Mouse (Mus musculus) forebrain, embryonic 11.5 days (tissue): ENCODE measurements around the gene Sdad1. TPM values are rescaled to one million over a fixed set of nuclear protein-coding genes. Genes with fewer than 3 reads are reported as not detected.

Experiments used
- ATAC-seq: fragments of 200-750 bp; cut with Nextera tagmentation; replicated peaks from 2 replicates; pipeline ENCODE4 v1.8.0; 2017; ENCODE audit warnings: moderate TSS enrichment; ENCODE audit not compliant: low FRiP score
- DNase-seq: peaks from one replicate; pipeline ENCODE4 v3.0.0-alpha.2; 2017; ENCODE audit warnings: low spot score
- H3K27ac ChIP-seq: fragments of 300-500 bp; sonication (generic); 2 replicates; pipeline ENCODE4 v1.5.1; 2014; ENCODE audit warnings: low read depth, low read length
- H3K27me3 ChIP-seq: fragments of 300-500 bp; sonication (generic); 2 replicates; pipeline ENCODE4 v1.6.1; 2014; ENCODE audit warnings: mild to moderate bottlenecking, low read length, mixed read lengths; ENCODE audit not compliant: control insufficient read depth, insufficient read depth
- H3K36me3 ChIP-seq: fragments of 300-500 bp; sonication (generic); 2 replicates; pipeline ENCODE4 v1.6.1; 2014; ENCODE audit warnings: mild to moderate bottlenecking, low read length, moderate library complexity, mixed read lengths; ENCODE audit not compliant: control insufficient read depth, insufficient read depth
- H3K4me1 ChIP-seq: fragments of 300-500 bp; sonication (generic); replicated peaks from 2 replicates; pipeline ENCODE4 v1.6.1; 2014; ENCODE audit warnings: low read length, mixed read lengths; ENCODE audit not compliant: control insufficient read depth, insufficient read depth
- H3K4me2 ChIP-seq: fragments of 300-500 bp; sonication (generic); 2 replicates; pipeline ENCODE4 v1.6.1; 2014; ENCODE audit warnings: low read depth, mild to moderate bottlenecking, low read length, moderate library complexity, mixed read lengths; ENCODE audit not compliant: severe bottlenecking
- H3K4me3 ChIP-seq: fragments of 300-500 bp; sonication (generic); 2 replicates; pipeline ENCODE4 v1.5.1; 2014; ENCODE audit warnings: low read depth, low read length
- H3K9ac ChIP-seq: fragments of 300-500 bp; sonication (generic); 2 replicates; pipeline ENCODE4 v1.6.1; 2014; ENCODE audit warnings: low read length
- H3K9me3 ChIP-seq: fragments of 300-500 bp; sonication (generic); 2 replicates; pipeline ENCODE4 v1.6.1; 2016; ENCODE audit warnings: low read length, mixed read lengths; ENCODE audit not compliant: control insufficient read depth
- WGBS: fragments of 180-500 bp; shearing (Covaris S2); extraction: QIAGEN DNeasy Blood & Tissue Kit; methylation state at CpG from one replicate; pipeline ENCODE4 v1.1.7; 2014; 5-methylcytosine and 5-hydroxymethylcytosine counted together
- polyA plus RNA-seq: library from polyadenylated mRNA; unstranded; fragments of >200 nt; fragmentation: Nextera tagmentation; extraction: Ambion mirVana; gene quantifications from 2 replicates; pipeline ENCODE4 v1.2.1, GENCODE M21; 2014

The Sdad1 gene
- polyA plus RNA-seq, 1 experiment from 2014 or later = 36.8 TPM

DNA sequence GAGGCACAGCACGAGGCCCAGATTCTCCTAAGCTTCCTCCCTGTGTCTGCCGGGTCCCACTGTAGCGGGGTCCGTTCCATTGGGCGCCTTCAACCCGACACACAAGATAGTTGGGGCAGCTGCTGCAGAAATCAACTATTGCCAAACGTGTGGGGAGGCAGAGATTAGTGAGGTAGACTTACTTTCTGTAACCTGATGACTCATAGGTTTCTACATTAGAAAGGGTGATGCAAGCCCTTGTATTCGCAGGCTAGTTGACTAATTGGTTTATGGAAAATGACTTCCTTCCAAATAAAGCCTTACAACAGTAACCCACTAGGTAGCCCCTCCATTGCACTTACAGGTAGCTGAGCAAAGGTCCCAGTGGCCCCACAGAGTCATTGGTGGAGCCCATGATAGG lies 47.6 kb downstream of the Sdad1 start:
- no peaks in the 10 kb centered on the region for H3K36me3 ChIP-seq
- H3K4me1 ChIP-seq = peaks cover 4% of the 10 kb centered on the region; the same call in 1 of the 2 replicates
- no peaks in the 10 kb centered on the region for H3K9me3 ChIP-seq
- no peak overlapping the region for H3K4me2 ChIP-seq
- H3K27ac ChIP-seq = no peak overlapping the region
- no peak for DNase-seq
- no peak for ATAC-seq
- H3K4me3 ChIP-seq = no peak overlapping the region
- no peak overlapping the region for H3K9ac ChIP-seq
- 92% methylated on average over 8 of the region's 8 CpGs for WGBS
- H3K27me3 ChIP-seq = no peaks in the 10 kb centered on the region

DNA sequence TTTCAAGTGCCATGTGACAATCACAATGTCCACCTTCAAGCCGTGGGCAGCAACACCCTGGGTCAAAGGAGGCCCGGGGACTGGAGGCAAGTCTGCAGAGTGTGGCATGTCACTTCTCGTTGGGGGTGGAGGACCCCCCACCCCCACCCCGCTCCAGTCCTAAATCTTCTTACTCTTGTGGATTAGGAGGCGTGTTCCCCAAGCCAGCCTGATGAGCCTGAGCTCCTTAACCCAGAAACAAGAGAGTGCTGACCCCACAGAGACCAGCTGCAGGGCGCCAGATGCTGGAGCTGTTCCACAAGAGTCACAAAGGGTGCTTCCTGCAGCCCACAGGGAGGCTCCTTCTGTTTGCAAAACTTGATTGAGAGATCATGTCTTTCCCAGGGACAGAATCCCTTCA lies 54.1 kb downstream of the Sdad1 start, which contains the start of gene Ppef2:
TSS of gene Ppef2 (minus strand) at position 61 of the 400 bp plus-strand sequence.
- WGBS = 3% methylated on average over 6 of the region's 6 CpGs
- H3K9ac ChIP-seq = no peak within 1 kb of the TSS
- ATAC-seq = no peak
- no peaks in the 10 kb centered on the region for H3K36me3 ChIP-seq
- H3K9me3 ChIP-seq = no peaks in the 10 kb centered on the region
- H3K4me1 ChIP-seq = peaks cover 3% of the 10 kb centered on the region; the same call in 1 of the 2 replicates
- H3K27ac ChIP-seq = no peak within 1 kb of the TSS
- no peak for DNase-seq
- no peaks in the 10 kb centered on the region for H3K27me3 ChIP-seq
- H3K4me2 ChIP-seq = no peak within 1 kb of the TSS
- no peak within 1 kb of the TSS for H3K4me3 ChIP-seq

DNA sequence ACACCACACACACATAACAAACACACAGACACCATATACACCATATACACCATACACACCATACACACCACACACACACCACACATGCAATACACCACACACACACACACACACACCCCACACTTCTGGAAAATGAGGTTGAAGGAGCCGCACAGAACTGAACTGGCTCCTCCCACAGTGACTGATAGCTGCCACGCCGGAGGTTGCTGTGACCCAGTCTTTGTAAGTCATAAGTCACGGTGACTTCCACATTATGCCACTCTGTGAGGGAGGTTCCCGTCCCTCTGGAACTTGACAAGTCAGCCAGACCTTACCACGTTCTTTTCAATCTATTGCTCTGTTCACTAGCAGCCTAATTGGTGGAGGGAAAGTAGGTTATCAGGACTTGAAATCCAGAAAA lies 55.8 kb downstream of the Sdad1 start:
- no peak for ATAC-seq
- Histone ChIP-seq H3K36me3 (no peaks in the 10 kb centered on the region), H3K9ac (no peak overlapping the region), H3K27me3 (no peaks in the 10 kb centered on the region), H3K4me2 (no peak overlapping the region), H3K9me3 (no peaks in the 10 kb centered on the region), H3K4me3 (no peak overlapping the region), H3K4me1 (peaks cover 3% of the 10 kb centered on the region; the same call in 1 of the 2 replicates), H3K27ac (no peak overlapping the region)
- DNase-seq = no peak
- WGBS = 79% methylated on average over 6 of the region's 6 CpGs

DNA sequence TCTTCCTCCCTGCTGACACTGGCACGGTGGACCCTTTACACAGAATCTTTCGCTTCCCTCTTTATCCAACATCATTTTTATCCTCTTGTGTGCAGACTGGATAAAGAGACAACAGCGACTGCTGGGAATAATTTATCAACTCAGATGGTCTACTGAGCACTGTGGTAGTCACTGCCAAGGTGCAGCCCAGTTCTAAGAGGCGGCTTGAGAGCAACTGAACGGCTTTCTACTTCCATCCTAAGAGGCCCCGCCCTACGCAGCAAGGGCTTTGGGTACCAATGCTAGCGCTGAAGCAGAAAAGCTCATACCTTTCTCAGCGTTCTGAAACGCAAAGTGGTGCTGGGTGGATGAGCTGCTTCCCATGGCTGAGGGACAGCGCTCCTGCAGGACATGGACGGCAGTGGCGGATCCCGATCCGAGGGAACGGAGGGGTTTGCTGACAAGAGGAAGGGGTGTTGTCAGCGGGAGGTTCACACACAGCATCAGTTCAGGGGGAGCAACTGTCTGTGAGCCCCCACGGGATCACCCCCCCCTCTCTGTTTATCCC lies 57.4 kb downstream of the Sdad1 start:
- Histone ChIP-seq H3K4me3 (no peak overlapping the region), H3K4me1 (peaks cover 3% of the 10 kb centered on the region; the same call in 1 of the 2 replicates)
- ATAC-seq = peak; percentile 57

DNA sequence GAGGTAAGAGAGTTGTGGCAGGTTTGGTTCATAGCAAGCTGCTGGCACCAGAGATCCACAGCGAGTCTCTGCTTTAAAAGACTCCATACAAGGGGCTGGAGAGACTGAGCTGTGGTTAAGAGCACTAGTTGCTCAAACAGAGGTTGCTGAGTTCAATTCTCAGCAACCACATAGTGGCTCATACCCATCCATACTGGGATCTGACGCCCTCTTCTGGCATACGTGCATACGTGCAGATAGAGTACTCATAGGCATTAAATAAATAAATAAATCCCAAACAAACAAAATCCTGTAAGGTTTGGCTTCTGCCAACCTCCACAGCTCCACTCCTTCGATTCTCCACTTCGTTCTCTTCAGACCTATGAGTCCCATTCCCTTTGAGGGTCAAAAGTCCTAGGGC lies 58.2 kb downstream of the Sdad1 start:
- 91% methylated on average over 6 of the region's 6 CpGs for WGBS
- DNase-seq = no peak

More for the DNA sequence above, 57.4 kb downstream of the Sdad1 start:
- peak overlapping the region; percentile 20; the same call in 1 of the 2 replicates for H3K4me2 ChIP-seq
- H3K36me3 ChIP-seq = no peaks in the 10 kb centered on the region
- H3K27me3 ChIP-seq = no peaks in the 10 kb centered on the region
- no peak overlapping the region for H3K9ac ChIP-seq
- 19% methylated on average over 16 of the region's 18 CpGs for WGBS
- peak; percentile 63 for DNase-seq
- no peak overlapping the region for H3K27ac ChIP-seq
- H3K9me3 ChIP-seq = no peaks in the 10 kb centered on the region

DNA sequence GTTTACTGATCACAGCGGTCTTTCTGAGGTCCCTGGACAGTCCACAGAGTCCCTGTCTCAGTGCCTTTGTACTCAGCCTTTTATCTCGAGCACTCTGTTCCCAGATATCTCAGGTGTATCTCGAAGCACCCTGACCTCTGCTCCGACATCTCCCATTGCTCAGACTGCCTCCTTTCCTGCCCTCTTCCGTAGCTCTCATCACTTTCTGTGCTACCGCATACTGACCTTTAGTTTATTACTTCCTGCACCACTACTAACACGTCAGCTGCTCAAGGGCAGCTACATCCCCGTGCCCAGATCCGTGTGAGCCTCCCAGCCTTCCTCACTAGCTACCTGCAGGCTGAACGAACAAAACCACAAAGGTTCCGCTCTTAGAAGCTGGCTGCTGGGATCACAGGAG lies 61.7 kb downstream of the Sdad1 start:
- ATAC-seq (no peak), DNase-seq (no peak)
- Histone ChIP-seq H3K4me1 (no peaks in the 10 kb centered on the region), H3K27me3 (no peaks in the 10 kb centered on the region), H3K9me3 (no peaks in the 10 kb centered on the region), H3K9ac (no peak overlapping the region), H3K27ac (no peak overlapping the region), H3K36me3 (no peaks in the 10 kb centered on the region), H3K4me3 (no peak overlapping the region), H3K4me2 (no peak overlapping the region)
- 87% methylated on average over 11 of the region's 11 CpGs for WGBS

More for the DNA sequence above, 58.2 kb downstream of the Sdad1 start:
- no peak for ATAC-seq
- Histone ChIP-seq H3K27me3 (no peaks in the 10 kb centered on the region), H3K27ac (no peak overlapping the region), H3K4me1 (peaks cover 3% of the 10 kb centered on the region; the same call in 1 of the 2 replicates), H3K36me3 (no peaks in the 10 kb centered on the region), H3K9me3 (no peaks in the 10 kb centered on the region), H3K4me2 (no peak overlapping the region), H3K4me3 (no peak overlapping the region), H3K9ac (no peak overlapping the region)

DNA sequence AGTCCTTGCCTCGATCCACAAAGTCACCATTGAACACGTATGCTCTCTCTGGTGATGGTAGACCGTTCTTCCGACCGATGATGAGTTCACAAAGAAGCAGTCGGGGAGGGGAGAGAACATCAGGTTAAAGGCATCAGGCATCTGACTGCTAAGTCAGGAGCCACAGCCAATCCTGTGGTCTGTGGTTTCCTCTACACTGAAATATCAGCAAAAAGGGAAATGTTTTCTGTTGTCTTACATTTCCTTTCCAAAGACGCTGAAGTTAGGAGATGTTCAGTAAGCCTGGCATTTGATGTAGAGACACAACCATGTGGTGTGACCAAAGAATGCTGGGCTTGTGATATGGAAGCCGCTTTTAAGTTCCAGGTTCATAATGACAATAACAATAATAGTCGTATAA lies 64.8 kb downstream of the Sdad1 start:
- ATAC-seq (no peak), DNase-seq (no peak)
- no peak overlapping the region for H3K4me3 ChIP-seq
- H3K27me3 ChIP-seq = no peaks in the 10 kb centered on the region
- H3K4me2 ChIP-seq = no peak overlapping the region
- no peaks in the 10 kb centered on the region for H3K36me3 ChIP-seq
- H3K9me3 ChIP-seq = no peaks in the 10 kb centered on the region
- H3K4me1 ChIP-seq = no peaks in the 10 kb centered on the region
- H3K27ac ChIP-seq = no peak overlapping the region
- H3K9ac ChIP-seq = no peak overlapping the region
- WGBS = 92% methylated on average over 9 of the region's 9 CpGs

DNA sequence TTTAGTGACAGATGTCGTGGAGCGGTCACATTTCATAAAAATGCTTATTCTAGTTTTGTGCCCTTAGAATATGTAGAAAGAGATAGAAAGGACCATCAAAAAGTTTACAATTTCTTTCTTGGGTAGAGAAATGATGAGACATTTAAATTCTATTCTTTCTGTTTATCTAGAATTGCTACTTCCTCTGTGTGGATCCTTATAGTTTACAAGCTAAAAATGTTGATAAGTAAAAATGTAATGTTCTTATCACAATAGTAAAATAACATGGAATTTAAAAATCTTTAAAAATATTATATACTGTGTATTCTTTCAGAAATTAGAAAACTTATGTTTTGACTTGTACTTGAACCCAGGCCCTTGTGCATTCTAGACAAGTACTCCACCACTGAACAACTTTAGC lies 65.4 kb downstream of the Sdad1 start:
- no peak for ATAC-seq
- WGBS = 90% methylated on average over 2 of the region's 2 CpGs
- H3K9ac ChIP-seq = no peak overlapping the region

DNA sequence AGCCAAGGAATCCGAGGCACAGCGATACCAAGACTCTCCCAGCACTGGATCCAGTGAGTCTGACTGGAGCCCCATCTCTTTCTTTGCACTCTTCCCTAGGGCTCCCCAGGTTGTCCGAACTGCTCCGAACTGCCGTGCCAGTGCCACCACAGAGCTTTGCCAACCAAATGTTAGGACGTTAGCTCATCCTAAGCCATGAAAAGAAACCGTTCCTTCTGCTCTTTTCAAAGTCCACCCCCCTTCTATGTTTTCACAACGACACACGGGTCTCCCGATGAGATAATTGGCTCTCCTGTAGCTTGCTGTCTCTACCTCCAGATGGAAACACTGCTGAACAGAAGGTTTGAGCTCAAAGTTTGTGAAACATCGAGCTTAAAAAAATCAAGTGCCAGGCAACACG lies 69.5 kb downstream of the Sdad1 start:
- H3K9me3 ChIP-seq = no peaks in the 10 kb centered on the region
- H3K4me2 ChIP-seq = no peak overlapping the region
- ATAC-seq = no peak
- 94% methylated on average over 12 of the region's 12 CpGs for WGBS
- H3K27ac ChIP-seq = no peak overlapping the region
- no peak overlapping the region for H3K4me3 ChIP-seq
- H3K27me3 ChIP-seq = no peaks in the 10 kb centered on the region
- H3K36me3 ChIP-seq = no peaks in the 10 kb centered on the region
- DNase-seq = no peak
- H3K9ac ChIP-seq = no peak overlapping the region
- H3K4me1 ChIP-seq = no peaks in the 10 kb centered on the region; the same call in 1 of the 2 replicates

More for the DNA sequence above, 65.4 kb downstream of the Sdad1 start:
- H3K4me1 ChIP-seq = no peaks in the 10 kb centered on the region
- H3K4me3 ChIP-seq = no peak overlapping the region
- H3K9me3 ChIP-seq = no peaks in the 10 kb centered on the region
- no peak for DNase-seq
- no peaks in the 10 kb centered on the region for H3K27me3 ChIP-seq
- H3K27ac ChIP-seq = no peak overlapping the region
- H3K4me2 ChIP-seq = no peak overlapping the region
- no peaks in the 10 kb centered on the region for H3K36me3 ChIP-seq
